Mouse (Mus musculus) kidney, postnatal 0 days (tissue): ENCODE measurements around the gene Myl6b. TPM values are rescaled to one million over a fixed set of nuclear protein-coding genes. Genes with fewer than 3 reads are reported as not detected.
"Not testable (repeated sequence)": the region's sequence is repeated elsewhere in the genome, so short reads cannot be mapped to it uniquely, and the experiment has no call there.

Source experiments
- ATAC-seq: fragments of 200-750 bp; cut with Nextera tagmentation; replicated peaks from 2 replicates; pipeline ENCODE4 v1.8.0; 2017; ENCODE audit warnings: low read depth, moderate number of reproducible peaks, moderate TSS enrichment, moderate library complexity; ENCODE audit not compliant: low FRiP score
- DNase-seq: peaks from one replicate; pipeline ENCODE4 v3.0.0-alpha.2; 2016; ENCODE audit warnings: low spot score
- H3K27ac ChIP-seq: fragments of 300-500 bp; sonication (generic); 2 replicates; pipeline ENCODE4 v1.5.1; 2014; ENCODE audit warnings: mild to moderate bottlenecking
- H3K27me3 ChIP-seq: fragments of 300-500 bp; sonication (generic); 2 replicates; pipeline ENCODE4 v1.6.1; 2014; ENCODE audit warnings: low read length, mixed read lengths; ENCODE audit not compliant: insufficient read depth
- H3K36me3 ChIP-seq: fragments of 300-500 bp; sonication (generic); 2 replicates; pipeline ENCODE4 v1.6.1; 2014; ENCODE audit warnings: low read length, mixed read lengths; ENCODE audit not compliant: insufficient read depth
- H3K4me1 ChIP-seq: fragments of 300-500 bp; sonication (generic); replicated peaks from 2 replicates; pipeline ENCODE4 v1.6.1; 2014; ENCODE audit warnings: antibody characterized with exemption, low read length, mixed read lengths; ENCODE audit not compliant: insufficient read depth
- H3K4me2 ChIP-seq: fragments of 300-500 bp; sonication (generic); 2 replicates; pipeline ENCODE4 v1.6.1; 2014; ENCODE audit warnings: mild to moderate bottlenecking, low read length, moderate library complexity, mixed read lengths
- H3K4me3 ChIP-seq: fragments of 300-500 bp; sonication (generic); replicated peaks from 2 replicates; pipeline ENCODE4 v1.5.1; 2014; ENCODE audit warnings: low read depth, low read length
- H3K9ac ChIP-seq: fragments of 300-500 bp; sonication (generic); 2 replicates; pipeline ENCODE4 v1.6.1; 2014; ENCODE audit warnings: low read depth, low read length
- H3K9me3 ChIP-seq: fragments of 300-500 bp; sonication (generic); replicated peaks from 2 replicates; pipeline ENCODE4 v1.6.1; 2016; ENCODE audit warnings: low read length, inconsistent platforms, mixed read lengths
- CTCF ChIP-seq: IDR thresholded peaks from 2 replicates; pipeline ENCODE4 v1.5.1; 2016; ENCODE audit warnings: antibody characterized with exemption, low read depth, mild to moderate bottlenecking, moderate library complexity
- WGBS: fragments of 180-500 bp; shearing (Covaris S2); extraction: QIAGEN DNeasy Blood & Tissue Kit; methylation state at CpG from one replicate; pipeline ENCODE4 v1.1.7; 2014; 5-methylcytosine and 5-hydroxymethylcytosine counted together
- polyA plus RNA-seq: library from polyadenylated mRNA; unstranded; fragments of >200 nt; fragmentation: Nextera tagmentation; extraction: Ambion mirVana; gene quantifications from 2 replicates; pipeline ENCODE4 v1.2.1, GENCODE M21; 2015

The Myl6b gene
- polyA plus RNA-seq, 1 experiment from 2014 or later: 3.2 TPM

GRCm38 (mm10) chr10:128510301-128510700, 11.8 kb upstream of the Myl6b start:
- no peak for TF ChIP-seq CTCF
- no peak for DNase-seq
- Histone ChIP-seq H3K4me2 (no peak overlapping the region), H3K4me1 (0 out of 2 replicates have a peak, but pooled peaks cover under 1% of the 10 kb centered on the region), H3K27me3 (no peaks in the 10 kb centered on the region), H3K36me3 (peaks cover 9% of the 10 kb centered on the region; the same call in 1 of the 2 replicates), H3K4me3 (no peak overlapping the region), H3K9ac (no peak overlapping the region), H3K27ac (no peak overlapping the region), H3K9me3 (no peaks in the 10 kb centered on the region)
- no peak for ATAC-seq
- 85% methylated on average over 11 of the region's 11 CpGs for WGBS

- 66% methylated on average over 4 of the region's 4 CpGs for WGBS
- TF ChIP-seq CTCF: no peak
- peaks cover 9% of the 10 kb centered on the region; the same call in 1 of the 2 replicates for H3K36me3 ChIP-seq
- no peaks in the 10 kb centered on the region for H3K9me3 ChIP-seq
- DNase-seq (peak; percentile 52), ATAC-seq (no peak)
- H3K4me2 ChIP-seq: no peak overlapping the region
- no peak overlapping the region for H3K27ac ChIP-seq
- no peak overlapping the region for H3K9ac ChIP-seq
- no peaks in the 10 kb centered on the region for H3K27me3 ChIP-seq
- H3K4me1 ChIP-seq: 0 out of 2 replicates have a peak, but pooled peaks cover 5% of the 10 kb centered on the region
- no peak overlapping the region for H3K4me3 ChIP-seq
These were observed 11.3 kb upstream of the Myl6b start for GRCm38 (mm10) chr10:128509831-128510230.

- DNase-seq (no peak), ATAC-seq (no peak)
- Histone ChIP-seq H3K4me3 (no peak overlapping the region), H3K27me3 (no peaks in the 10 kb centered on the region), H3K9me3 (no peaks in the 10 kb centered on the region), H3K9ac (no peak overlapping the region), H3K36me3 (peaks cover 9% of the 10 kb centered on the region; the same call in 1 of the 2 replicates), H3K4me1 (0 out of 2 replicates have a peak, but pooled peaks cover 8% of the 10 kb centered on the region), H3K4me2 (no peak overlapping the region), H3K27ac (no peak overlapping the region)
- WGBS: 90% methylated on average over 9 of the region's 9 CpGs
- TF ChIP-seq CTCF: no peak
These were observed 10.7 kb upstream of the Myl6b start for GRCm38 (mm10) chr10:128509203-128509602.

- Histone ChIP-seq H3K4me2 (no peak overlapping the region), H3K27me3 (no peaks in the 10 kb centered on the region), H3K4me3 (no peak overlapping the region), H3K27ac (no peak overlapping the region), H3K9me3 (no peaks in the 10 kb centered on the region), H3K9ac (no peak overlapping the region), H3K4me1 (0 out of 2 replicates have a peak, but pooled peaks cover 8% of the 10 kb centered on the region), H3K36me3 (peaks cover 7% of the 10 kb centered on the region; the same call in 1 of the 2 replicates)
- DNase-seq: no peak
- ATAC-seq: no peak
- TF ChIP-seq CTCF: no peak
- 69% methylated on average over 9 of the region's 9 CpGs for WGBS
These were observed 9.8 kb upstream of the Myl6b start for GRCm38 (mm10) chr10:128508260-128508659.

- no peak for ATAC-seq
These were observed 7.5 kb upstream of the Myl6b start for GRCm38 (mm10) chr10:128505974-128506373.

GRCm38 (mm10) chr10:128505371-128505667, 6.8 kb upstream of the Myl6b start:
- not testable (repeated sequence) for H3K4me1 ChIP-seq, DNase-seq, H3K9ac ChIP-seq, H3K4me2 ChIP-seq, H3K36me3 ChIP-seq, H3K9me3 ChIP-seq, ATAC-seq, H3K27me3 ChIP-seq, H3K4me3 ChIP-seq, H3K27ac ChIP-seq
- WGBS: 65% methylated on average over 5 of the region's 5 CpGs

More at GRCm38 (mm10) chr10:128505974-128506373, 7.5 kb upstream of the Myl6b start:
- 96% methylated on average over 14 of the region's 14 CpGs for WGBS
- Histone ChIP-seq H3K4me3 (no peak overlapping the region), H3K4me1 (0 out of 2 replicates have a peak, but pooled peaks cover 8% of the 10 kb centered on the region), H3K9ac (no peak overlapping the region), H3K27me3 (no peaks in the 10 kb centered on the region), H3K9me3 (no peaks in the 10 kb centered on the region), H3K4me2 (no peak overlapping the region), H3K36me3 (no peaks in the 10 kb centered on the region), H3K27ac (no peak overlapping the region)
- no peak for DNase-seq
- TF ChIP-seq CTCF: peak; percentile 25; the same call in 1 of the 2 replicates
